Mouse (Mus musculus): ENCODE measurements at regions not wholly inside any gene's neighbourhood (a gene's known extent, or its start where the extent isn't known, plus 50 kb on each side); places are given as distances from the start of the nearest gene placed in this dataset.

DNA sequence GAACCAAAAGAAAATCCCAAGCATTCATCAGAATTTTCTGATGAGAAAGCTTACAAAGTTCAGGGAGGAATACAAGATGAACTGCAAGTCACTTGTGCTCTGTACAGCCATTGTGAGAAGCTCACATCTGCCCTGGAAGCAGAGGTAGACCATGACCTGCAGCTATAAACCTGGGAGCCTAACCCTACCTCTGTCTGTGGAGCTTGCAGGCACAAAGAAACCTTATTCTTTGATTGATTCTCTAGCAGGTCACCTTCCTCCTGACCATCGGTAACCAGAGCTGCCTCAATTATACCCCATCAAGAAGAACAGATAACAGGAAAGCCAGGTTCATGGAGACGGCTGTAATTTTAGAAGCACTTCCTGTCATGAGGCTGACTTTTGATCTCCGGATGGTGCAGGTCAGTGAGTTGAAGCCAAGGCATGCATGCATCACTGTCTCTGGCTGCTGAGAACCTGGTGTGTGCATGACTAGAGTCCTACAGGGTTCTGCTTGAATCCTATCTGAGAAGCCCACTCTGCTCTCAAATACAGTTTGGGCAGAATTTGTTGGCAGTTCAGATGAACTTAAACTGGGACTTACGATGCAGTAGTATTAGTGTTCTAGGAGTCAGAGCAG lies 369.8 kb downstream of the Sox11 start:
- WGBS (ENCODE audit: insufficient replicate concordance): 38% methylated on average over 4 of the region's 4 CpGs
- Histone ChIP-seq H3K27ac (ENCODE audit: low read depth, low read length) (no peak overlapping the region), H3K27me3 (ENCODE audit: control insufficient read depth, insufficient read depth, low read length) (no peaks in the 10 kb centered on the region), H3K36me3 (ENCODE audit: control insufficient read depth, insufficient read depth, low read length) (no peaks in the 10 kb centered on the region), H3K4me3 (ENCODE audit: low read depth, low read length) (no peak overlapping the region), H3K9me3 (replicated peaks; ENCODE audit: control insufficient read depth, low read length) (no peaks in the 10 kb centered on the region), H3K9ac (ENCODE audit: low read depth, low read length) (no peak overlapping the region), H3K4me1 (ENCODE audit: control insufficient read depth, insufficient read depth, low read length) (no peaks in the 10 kb centered on the region), H3K4me2 (no peak overlapping the region)
- ATAC-seq (replicated peaks; ENCODE audit: insufficient number of reproducible peaks, low FRiP score, low TSS enrichment): no peak

DNA sequence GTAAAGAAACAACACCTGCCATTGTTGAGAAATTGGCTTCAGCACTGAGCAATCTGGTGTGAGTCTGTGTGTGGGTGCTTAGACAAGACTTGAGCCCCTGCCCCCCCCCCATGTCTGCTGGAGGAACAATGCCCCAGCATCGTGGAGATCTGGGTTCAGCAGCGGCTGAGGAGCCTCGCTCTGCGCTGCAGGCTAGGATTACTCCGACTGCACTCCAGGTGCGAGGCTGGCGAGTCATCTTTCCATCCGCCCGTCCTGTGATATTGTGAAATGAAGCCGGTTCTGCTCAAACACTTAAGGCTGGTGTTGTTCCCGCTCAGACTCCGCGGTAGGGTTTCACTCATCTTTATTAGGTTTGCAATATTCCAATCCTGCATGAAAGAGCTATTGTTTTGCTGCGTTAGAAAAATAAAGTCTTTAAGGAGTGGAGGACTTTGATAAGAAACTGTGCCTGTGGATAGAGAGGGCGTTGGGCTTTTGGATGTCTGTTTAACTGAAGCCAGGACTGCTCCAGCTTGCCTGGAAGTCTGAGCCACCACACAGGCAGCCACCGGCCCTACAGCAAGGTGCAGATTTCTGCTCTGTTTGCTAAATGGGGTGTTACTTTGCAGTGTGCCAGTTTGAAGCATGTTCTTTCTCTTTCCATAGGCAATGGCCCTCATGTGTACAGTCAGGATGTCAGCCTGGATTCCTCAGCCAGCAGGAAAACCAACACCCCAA lies 375.2 kb downstream of the Sox11 start:
- Histone ChIP-seq H3K4me1 (ENCODE audit: control insufficient read depth, insufficient read depth, low read length) (no peaks in the 10 kb centered on the region), H3K4me3 (ENCODE audit: low read depth, low read length) (no peak overlapping the region), H3K9ac (ENCODE audit: low read depth, low read length) (no peak overlapping the region), H3K9me3 (replicated peaks; ENCODE audit: control insufficient read depth, low read length) (no peaks in the 10 kb centered on the region), H3K27me3 (ENCODE audit: control insufficient read depth, insufficient read depth, low read length) (no peaks in the 10 kb centered on the region), H3K27ac (ENCODE audit: low read depth, low read length) (no peak overlapping the region), H3K4me2 (no peak overlapping the region), H3K36me3 (ENCODE audit: control insufficient read depth, insufficient read depth, low read length) (no peaks in the 10 kb centered on the region)
- 51% methylated on average over 16 of the region's 16 CpGs for WGBS (ENCODE audit: insufficient replicate concordance)
- no peak for ATAC-seq (replicated peaks; ENCODE audit: insufficient number of reproducible peaks, low FRiP score, low TSS enrichment)

DNA sequence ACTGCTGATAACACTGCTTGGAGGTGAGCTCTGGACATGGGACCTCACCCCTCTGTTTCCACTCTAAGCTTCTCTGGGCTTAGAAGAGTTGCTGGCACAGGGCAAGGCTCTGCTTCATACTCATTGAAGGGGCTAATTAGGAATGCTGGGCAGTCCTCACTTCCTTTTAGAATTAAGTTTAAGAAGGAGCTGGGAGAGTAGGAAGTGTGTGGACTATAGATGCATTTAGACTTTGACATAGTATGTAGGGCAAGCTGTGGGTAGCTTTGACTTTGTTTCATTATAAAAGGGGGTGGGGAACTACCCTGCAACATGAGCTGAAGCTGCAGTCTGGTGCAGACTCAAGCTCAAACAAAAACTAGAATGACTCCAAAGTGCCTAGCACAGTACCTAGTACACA lies 378.5 kb downstream of the Sox11 start:
- no peak overlapping the region for H3K27ac ChIP-seq (ENCODE audit: low read depth, low read length)
- ATAC-seq (replicated peaks; ENCODE audit: insufficient number of reproducible peaks, low FRiP score, low TSS enrichment): no peak

DNA sequence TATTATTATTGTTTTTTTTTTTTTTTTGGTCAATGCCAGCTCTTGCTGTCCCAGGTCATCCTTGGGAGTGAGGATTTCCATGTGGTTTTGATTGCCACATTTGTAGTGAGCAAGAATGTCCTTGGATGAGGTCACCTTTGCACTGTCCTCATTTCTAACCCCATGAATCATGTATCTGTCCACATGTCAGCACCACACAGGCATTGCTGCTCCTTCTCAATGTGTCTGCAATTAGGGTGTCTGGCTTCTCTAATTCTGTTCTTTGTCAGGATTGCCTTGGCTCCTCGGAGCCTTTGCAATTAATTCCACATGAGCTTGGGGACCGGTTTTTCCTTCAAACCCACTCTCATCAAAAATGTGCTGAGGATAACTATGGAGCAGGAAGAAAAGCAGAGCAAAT lies 402.5 kb downstream of the Sox11 start:
- H3K9me3 ChIP-seq (replicated peaks; ENCODE audit: control insufficient read depth, low read length): no peaks in the 10 kb centered on the region
- no peaks in the 10 kb centered on the region for H3K27me3 ChIP-seq (ENCODE audit: control insufficient read depth, insufficient read depth, low read length)
- 0 out of 2 replicates have a peak, but pooled peaks cover 3% of the 10 kb centered on the region for H3K4me1 ChIP-seq (ENCODE audit: control insufficient read depth, insufficient read depth, low read length)
- 23% methylated on average over 2 of the region's 2 CpGs for WGBS (ENCODE audit: insufficient replicate concordance)
- H3K9ac ChIP-seq (ENCODE audit: low read depth, low read length): no peak overlapping the region
- no peak overlapping the region for H3K4me3 ChIP-seq (ENCODE audit: low read depth, low read length)
- H3K36me3 ChIP-seq (ENCODE audit: control insufficient read depth, insufficient read depth, low read length): no peaks in the 10 kb centered on the region
- ATAC-seq (replicated peaks; ENCODE audit: insufficient number of reproducible peaks, low FRiP score, low TSS enrichment): peak; percentile 52; the same call in 1 of the 2 replicates
- no peak overlapping the region for H3K4me2 ChIP-seq
- no peak overlapping the region for H3K27ac ChIP-seq (ENCODE audit: low read depth, low read length)

More for the DNA sequence above, 378.5 kb downstream of the Sox11 start:
- no peak overlapping the region for H3K9ac ChIP-seq (ENCODE audit: low read depth, low read length)
- H3K4me2 ChIP-seq: no peak overlapping the region
- H3K27me3 ChIP-seq (ENCODE audit: control insufficient read depth, insufficient read depth, low read length): no peaks in the 10 kb centered on the region
- no peak overlapping the region for H3K4me3 ChIP-seq (ENCODE audit: low read depth, low read length)
- no peaks in the 10 kb centered on the region for H3K4me1 ChIP-seq (ENCODE audit: control insufficient read depth, insufficient read depth, low read length)
- no peaks in the 10 kb centered on the region for H3K9me3 ChIP-seq (replicated peaks; ENCODE audit: control insufficient read depth, low read length)
- no peaks in the 10 kb centered on the region for H3K36me3 ChIP-seq (ENCODE audit: control insufficient read depth, insufficient read depth, low read length)

DNA sequence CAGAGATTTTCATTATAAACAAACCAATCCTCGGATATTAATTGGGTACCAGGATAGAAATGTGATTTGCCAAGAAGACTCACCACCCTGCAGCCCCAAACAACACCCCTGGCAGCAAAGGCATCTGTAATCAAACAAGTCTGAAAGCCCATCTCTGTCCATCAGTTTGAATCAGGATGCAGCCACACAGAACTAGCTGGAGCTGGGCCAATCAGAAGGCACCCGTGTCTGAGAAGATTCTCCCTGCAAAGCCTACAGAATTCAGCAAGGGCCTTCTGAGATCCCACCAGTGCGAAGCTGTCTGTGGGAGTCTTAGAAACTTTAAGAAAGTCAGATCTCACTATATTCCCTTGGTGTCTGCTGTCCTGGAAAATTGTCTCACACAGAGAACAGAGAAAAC lies 404.5 kb downstream of the Sox11 start:
- no peaks in the 10 kb centered on the region for H3K9me3 ChIP-seq (replicated peaks; ENCODE audit: control insufficient read depth, low read length)
- WGBS (ENCODE audit: insufficient replicate concordance): 79% methylated on average over 3 of the region's 3 CpGs
- no peak for ATAC-seq (replicated peaks; ENCODE audit: insufficient number of reproducible peaks, low FRiP score, low TSS enrichment)

DNA sequence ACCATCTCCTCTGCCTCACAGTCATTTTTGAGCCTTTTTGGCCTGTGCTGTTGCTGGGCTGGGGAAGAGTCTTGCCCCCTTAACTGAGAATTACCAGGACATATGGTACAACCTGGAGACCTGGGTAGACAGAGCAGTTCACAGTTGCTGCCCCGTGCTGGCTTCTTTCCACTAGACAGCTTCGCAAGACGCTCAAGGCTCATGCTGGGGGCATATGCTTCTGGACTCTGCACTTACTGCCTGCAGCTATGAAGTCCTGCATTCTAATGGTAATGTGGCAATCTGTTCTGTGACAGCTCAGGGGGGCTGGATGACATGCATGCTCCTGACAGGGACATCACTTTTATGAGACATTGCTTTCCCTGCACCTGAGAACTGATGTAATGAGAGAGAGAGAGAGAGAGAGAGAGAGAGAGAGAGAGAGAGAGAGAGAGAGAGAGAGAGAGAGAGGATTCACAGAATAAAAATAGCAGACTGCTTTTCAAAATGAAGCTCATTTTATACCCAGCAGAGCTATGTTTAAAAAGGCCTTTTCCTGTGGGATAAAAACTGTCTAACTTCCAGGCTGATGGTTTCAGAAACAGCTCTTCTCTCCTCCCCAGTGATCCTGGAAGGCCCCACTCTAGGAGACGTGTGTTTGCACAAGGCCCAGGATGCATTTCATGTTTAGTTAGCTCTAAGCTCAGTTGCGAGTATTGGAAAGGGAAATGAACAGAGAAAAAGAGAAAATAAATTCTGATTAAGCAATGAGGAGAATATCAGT lies 405.5 kb downstream of the Sox11 start:
- 59% methylated on average over 5 of the region's 5 CpGs for WGBS (ENCODE audit: insufficient replicate concordance)
- H3K27me3 ChIP-seq (ENCODE audit: control insufficient read depth, insufficient read depth, low read length): no peaks in the 10 kb centered on the region
- H3K27ac ChIP-seq (ENCODE audit: low read depth, low read length): no peak overlapping the region
- no peaks in the 10 kb centered on the region for H3K9me3 ChIP-seq (replicated peaks; ENCODE audit: control insufficient read depth, low read length)
- 0 out of 2 replicates have a peak, but pooled peaks cover 3% of the 10 kb centered on the region for H3K4me1 ChIP-seq (ENCODE audit: control insufficient read depth, insufficient read depth, low read length)
- H3K36me3 ChIP-seq (ENCODE audit: control insufficient read depth, insufficient read depth, low read length): no peaks in the 10 kb centered on the region
- no peak overlapping the region for H3K4me3 ChIP-seq (ENCODE audit: low read depth, low read length)
- no peak for ATAC-seq (replicated peaks; ENCODE audit: insufficient number of reproducible peaks, low FRiP score, low TSS enrichment)
- no peak overlapping the region for H3K9ac ChIP-seq (ENCODE audit: low read depth, low read length)
- no peak overlapping the region for H3K4me2 ChIP-seq

More for the DNA sequence above, 404.5 kb downstream of the Sox11 start:
- H3K4me1 ChIP-seq (ENCODE audit: control insufficient read depth, insufficient read depth, low read length): 0 out of 2 replicates have a peak, but pooled peaks cover 3% of the 10 kb centered on the region
- H3K27me3 ChIP-seq (ENCODE audit: control insufficient read depth, insufficient read depth, low read length): no peaks in the 10 kb centered on the region
- no peak overlapping the region for H3K9ac ChIP-seq (ENCODE audit: low read depth, low read length)
- H3K4me2 ChIP-seq: no peak overlapping the region
- H3K4me3 ChIP-seq (ENCODE audit: low read depth, low read length): no peak overlapping the region
- H3K27ac ChIP-seq (ENCODE audit: low read depth, low read length): no peak overlapping the region
- no peaks in the 10 kb centered on the region for H3K36me3 ChIP-seq (ENCODE audit: control insufficient read depth, insufficient read depth, low read length)

DNA sequence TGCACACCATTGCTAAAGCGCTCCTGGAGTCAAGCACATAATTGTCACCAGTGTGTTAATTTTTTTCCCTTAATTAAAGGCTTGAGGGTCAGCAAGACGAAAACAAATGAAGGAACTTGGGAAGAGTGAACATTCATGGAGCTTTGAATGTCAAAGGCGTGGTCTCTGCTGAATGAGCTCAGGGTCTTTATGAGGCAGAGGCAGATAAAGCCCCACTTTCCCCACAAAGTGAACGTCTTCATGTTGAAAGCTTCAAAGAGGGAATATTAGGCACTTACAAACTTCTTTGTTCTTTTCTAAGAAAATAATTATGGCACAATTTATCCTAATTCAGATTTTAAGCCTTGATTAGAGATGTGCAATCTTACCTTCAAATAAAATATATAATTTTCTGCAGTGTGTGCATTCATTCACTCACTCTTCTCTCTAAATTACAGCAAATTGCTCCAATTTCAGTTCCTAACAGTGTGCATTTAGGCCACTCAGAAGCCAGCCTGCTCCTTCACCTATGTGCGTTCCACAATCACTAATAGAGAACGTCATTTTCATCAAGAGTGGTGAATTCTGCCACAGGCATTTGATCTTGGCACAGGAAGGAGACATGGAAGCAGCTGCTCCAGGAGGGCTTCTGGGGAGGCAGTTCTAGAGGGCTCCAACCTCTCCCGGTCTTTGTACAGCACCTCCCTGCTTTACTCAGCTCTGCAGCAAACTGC lies 412.1 kb downstream of the Sox11 start:
- no peak overlapping the region for H3K4me2 ChIP-seq
- H3K27me3 ChIP-seq (ENCODE audit: control insufficient read depth, insufficient read depth, low read length): no peaks in the 10 kb centered on the region
- no peaks in the 10 kb centered on the region for H3K4me1 ChIP-seq (ENCODE audit: control insufficient read depth, insufficient read depth, low read length)
- no peaks in the 10 kb centered on the region for H3K9me3 ChIP-seq (replicated peaks; ENCODE audit: control insufficient read depth, low read length)
- no peak for ATAC-seq (replicated peaks; ENCODE audit: insufficient number of reproducible peaks, low FRiP score, low TSS enrichment)
- no peaks in the 10 kb centered on the region for H3K36me3 ChIP-seq (ENCODE audit: control insufficient read depth, insufficient read depth, low read length)
- no peak overlapping the region for H3K4me3 ChIP-seq (ENCODE audit: low read depth, low read length)
- H3K27ac ChIP-seq (ENCODE audit: low read depth, low read length): no peak overlapping the region
- WGBS (ENCODE audit: insufficient replicate concordance): 78% methylated on average over 7 of the region's 7 CpGs
- H3K9ac ChIP-seq (ENCODE audit: low read depth, low read length): no peak overlapping the region

DNA sequence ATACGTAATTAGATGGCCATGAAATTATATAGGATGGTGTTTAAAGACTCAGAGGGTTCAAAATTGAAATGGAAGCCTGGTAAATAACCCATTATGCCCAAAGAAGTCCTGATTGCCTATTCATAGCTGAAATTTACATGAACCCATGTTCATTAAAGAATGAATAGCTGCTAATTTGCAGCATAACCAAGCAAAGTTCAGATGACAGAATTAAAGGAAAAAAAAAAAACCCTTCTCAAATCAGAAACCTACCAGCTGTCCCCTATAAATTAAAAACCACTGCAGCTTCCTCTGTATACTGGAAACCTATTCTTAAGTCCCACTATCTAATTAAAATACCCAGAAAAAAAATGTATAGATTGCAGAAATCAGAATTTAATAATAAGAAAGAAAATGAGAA lies 436.2 kb downstream of the Sox11 start:
- no peak for ATAC-seq (replicated peaks; ENCODE audit: insufficient number of reproducible peaks, low FRiP score, low TSS enrichment)

More for the DNA sequence above, 436.2 kb downstream of the Sox11 start:
- Histone ChIP-seq H3K9me3 (replicated peaks; ENCODE audit: control insufficient read depth, low read length) (no peaks in the 10 kb centered on the region), H3K4me2 (no peak overlapping the region), H3K27me3 (ENCODE audit: control insufficient read depth, insufficient read depth, low read length) (no peaks in the 10 kb centered on the region; the same call in 1 of the 2 replicates), H3K9ac (ENCODE audit: low read depth, low read length) (no peak overlapping the region), H3K36me3 (ENCODE audit: control insufficient read depth, insufficient read depth, low read length) (no peaks in the 10 kb centered on the region), H3K4me1 (ENCODE audit: control insufficient read depth, insufficient read depth, low read length) (no peaks in the 10 kb centered on the region), H3K4me3 (ENCODE audit: low read depth, low read length) (no peak overlapping the region), H3K27ac (ENCODE audit: low read depth, low read length) (no peak overlapping the region)
- WGBS (ENCODE audit: insufficient replicate concordance): 83% methylated on average over 1 of the region's 1 CpGs

Data from heart, embryonic 11.5 days (tissue).